Mouse (Mus musculus): ENCODE results near the gene Tecpr2. TPM values are rescaled to one million over a fixed set of nuclear protein-coding genes. Genes with fewer than 3 reads are reported as not detected.

The Tecpr2 gene
- polyA plus RNA-seq, 1 experiment: 6.1 TPM

DNA sequence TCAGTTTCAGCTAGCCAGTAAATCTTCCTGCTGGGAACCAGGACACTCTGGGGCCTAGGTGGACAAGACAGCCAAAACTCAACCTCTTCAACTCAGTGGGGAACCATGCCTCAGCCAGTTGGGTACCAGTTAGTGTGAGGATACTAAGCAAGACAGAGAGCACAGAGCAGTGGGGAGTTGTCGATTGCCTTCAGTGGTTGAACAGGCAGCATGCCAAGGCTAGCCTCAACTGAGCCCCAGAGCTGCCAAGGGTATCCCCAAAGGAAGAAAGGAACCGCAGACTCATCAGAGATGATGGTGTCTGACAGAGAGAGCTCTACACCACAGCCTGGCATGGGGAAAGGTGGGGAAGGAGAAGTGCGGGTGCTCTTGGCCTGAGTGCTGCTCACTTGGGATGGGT lies 51.8 kb downstream of the Tecpr2 start:
- Histone ChIP-seq H3K27ac (ENCODE audit: control insufficient read depth, insufficient read depth, low read depth, low read length, poor library complexity) (no peak overlapping the region), H3K4me1 (ENCODE audit: control insufficient read depth, insufficient read depth, low read length) (no peaks in the 10 kb centered on the region), H3K4me3 (replicated peaks; ENCODE audit: control insufficient read depth, low read depth, low read length) (no peak overlapping the region)
- TF ChIP-seq CTCF (IDR thresholded peaks at IDR 0.05; ENCODE audit: control insufficient read depth, insufficient read depth, low read length) (no peak), POLR2A (IDR thresholded peaks at IDR 0.05; ENCODE audit: borderline replicate concordance, control insufficient read depth, low read depth, low read length) (no peak)
- WGBS: 65% methylated on average over 3 of the region's 3 CpGs

DNA sequence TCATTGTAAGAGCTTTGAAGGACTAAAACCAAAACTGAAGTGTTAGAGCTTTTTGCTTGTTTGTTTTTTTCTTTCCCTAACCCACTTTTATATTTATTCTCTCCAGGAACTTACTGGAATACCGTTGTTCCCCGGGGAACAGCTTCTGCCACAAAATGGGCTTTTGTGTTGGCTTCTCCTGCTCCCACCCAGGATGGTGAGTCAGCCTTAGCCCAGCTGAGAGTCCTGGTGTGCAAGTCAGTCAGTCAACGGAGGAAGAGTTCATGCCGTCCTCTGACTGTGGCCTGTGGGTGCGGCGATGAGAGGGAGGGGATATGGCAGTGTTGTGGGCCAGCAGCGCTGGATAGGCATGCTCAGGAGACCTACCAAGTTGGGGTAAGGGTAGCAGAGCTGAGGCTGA lies 57.2 kb downstream of the Tecpr2 start:
- Histone ChIP-seq H3K4me1 (ENCODE audit: control insufficient read depth, insufficient read depth, low read length) (peaks cover 1% of the 10 kb centered on the region; the same call in 1 of the 2 replicates), H3K27ac (ENCODE audit: control insufficient read depth, insufficient read depth, low read depth, low read length, poor library complexity) (no peak overlapping the region), H3K4me3 (replicated peaks; ENCODE audit: control insufficient read depth, low read depth, low read length) (no peak overlapping the region)
- TF ChIP-seq CTCF (IDR thresholded peaks at IDR 0.05; ENCODE audit: control insufficient read depth, insufficient read depth, low read length) (no peak), POLR2A (IDR thresholded peaks at IDR 0.05; ENCODE audit: borderline replicate concordance, control insufficient read depth, low read depth, low read length) (no peak)
- 89% methylated on average over 7 of the region's 7 CpGs for WGBS

DNA sequence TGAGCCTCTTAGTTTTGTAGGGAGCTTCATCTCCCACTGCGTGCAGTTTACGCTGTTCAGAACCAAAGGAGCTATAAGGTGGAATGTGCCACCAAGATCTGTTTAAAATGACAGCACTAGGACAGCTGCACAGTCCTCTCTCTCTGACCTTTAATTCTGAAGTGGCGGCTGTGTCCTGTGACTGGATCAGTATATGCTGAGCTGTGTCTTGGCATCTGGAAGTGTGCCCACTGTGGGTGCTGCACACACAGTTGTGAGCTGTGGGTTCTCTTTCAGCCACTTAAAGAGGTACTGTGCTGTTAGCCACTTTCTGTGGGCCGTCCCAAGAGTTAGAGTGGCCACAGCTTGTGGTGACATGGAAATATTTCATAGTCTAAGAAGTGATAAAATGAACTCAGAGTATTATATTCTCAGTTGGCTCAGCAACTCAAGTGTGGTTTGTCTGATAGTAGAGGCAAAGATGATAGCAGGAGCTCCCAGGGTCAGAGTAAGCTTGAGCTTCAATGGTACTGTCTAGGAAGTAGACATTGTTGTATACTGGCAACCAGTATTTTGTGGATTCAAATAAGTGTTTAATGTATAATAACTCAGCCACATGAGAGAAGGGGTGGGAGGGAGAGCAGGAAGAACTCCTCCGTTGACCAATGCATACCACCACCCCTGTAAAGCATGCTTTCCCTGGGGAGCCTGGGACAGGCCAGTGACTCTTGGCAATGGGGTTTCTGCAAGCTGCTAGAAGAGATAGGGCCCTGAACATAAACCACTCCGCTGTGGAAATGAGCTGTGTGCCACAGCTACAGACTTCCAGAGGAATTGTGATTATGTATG lies 59.2 kb downstream of the Tecpr2 start:
- TF ChIP-seq POLR2A (IDR thresholded peaks at IDR 0.05; ENCODE audit: borderline replicate concordance, control insufficient read depth, low read depth, low read length): no peak
- no peak for TF ChIP-seq CTCF (IDR thresholded peaks at IDR 0.05; ENCODE audit: control insufficient read depth, insufficient read depth, low read length)
- 73% methylated on average over 6 of the region's 6 CpGs for whole genome bisulfite sequencing
- H3K27ac ChIP-seq (ENCODE audit: control insufficient read depth, insufficient read depth, low read depth, low read length, poor library complexity): 0 out of 2 replicates have a peak overlapping the region, but pooled peaks have one; percentile 5
- no peak overlapping the region for H3K4me3 ChIP-seq (replicated peaks; ENCODE audit: control insufficient read depth, low read depth, low read length)
- peaks cover 1% of the 10 kb centered on the region; the same call in 1 of the 2 replicates for H3K4me1 ChIP-seq (ENCODE audit: control insufficient read depth, insufficient read depth, low read length)

- TF ChIP-seq CTCF (IDR thresholded peaks at IDR 0.05; ENCODE audit: control insufficient read depth, insufficient read depth, low read length): no peak
- Histone ChIP-seq H3K4me3 (replicated peaks; ENCODE audit: control insufficient read depth, low read depth, low read length) (no peak overlapping the region), H3K4me1 (ENCODE audit: control insufficient read depth, insufficient read depth, low read length) (peaks cover 3% of the 10 kb centered on the region), H3K27ac (ENCODE audit: control insufficient read depth, insufficient read depth, low read depth, low read length, poor library complexity) (0 out of 2 replicates have a peak overlapping the region, but pooled peaks have one; percentile 4)
- WGBS: 75% methylated on average over 3 of the region's 3 CpGs
Measured at GRCm38 (mm10) chr12:110948910-110949201, 59.8 kb downstream of the Tecpr2 start.

- WGBS: 88% methylated on average over 1 of the region's 1 CpGs
- Histone ChIP-seq H3K27ac (ENCODE audit: control insufficient read depth, insufficient read depth, low read depth, low read length, poor library complexity) (no peak overlapping the region), H3K4me1 (ENCODE audit: control insufficient read depth, insufficient read depth, low read length) (peaks cover 3% of the 10 kb centered on the region), H3K4me3 (replicated peaks; ENCODE audit: control insufficient read depth, low read depth, low read length) (no peak overlapping the region)
- TF ChIP-seq POLR2A (IDR thresholded peaks at IDR 0.05; ENCODE audit: borderline replicate concordance, control insufficient read depth, low read depth, low read length) (no peak), CTCF (IDR thresholded peaks at IDR 0.05; ENCODE audit: control insufficient read depth, insufficient read depth, low read length) (no peak)
Measured at GRCm38 (mm10) chr12:110949410-110949809, 60.3 kb downstream of the Tecpr2 start.

- WGBS: 72% methylated on average over 4 of the region's 4 CpGs
- Histone ChIP-seq H3K27ac (ENCODE audit: control insufficient read depth, insufficient read depth, low read depth, low read length, poor library complexity) (no peak overlapping the region), H3K4me3 (replicated peaks; ENCODE audit: control insufficient read depth, low read depth, low read length) (no peak overlapping the region), H3K4me1 (ENCODE audit: control insufficient read depth, insufficient read depth, low read length) (peaks cover 3% of the 10 kb centered on the region)
- no peak for TF ChIP-seq CTCF (IDR thresholded peaks at IDR 0.05; ENCODE audit: control insufficient read depth, insufficient read depth, low read length)
- no peak for TF ChIP-seq POLR2A (IDR thresholded peaks at IDR 0.05; ENCODE audit: borderline replicate concordance, control insufficient read depth, low read depth, low read length)
Measured at GRCm38 (mm10) chr12:110950151-110950550, 61.1 kb downstream of the Tecpr2 start.

- no peak for TF ChIP-seq POLR2A (IDR thresholded peaks at IDR 0.05; ENCODE audit: borderline replicate concordance, control insufficient read depth, low read depth, low read length)
- no peak for TF ChIP-seq CTCF (IDR thresholded peaks at IDR 0.05; ENCODE audit: control insufficient read depth, insufficient read depth, low read length)
- Histone ChIP-seq H3K27ac (ENCODE audit: control insufficient read depth, insufficient read depth, low read depth, low read length, poor library complexity) (0 out of 2 replicates have a peak overlapping the region, but pooled peaks have one; percentile 14), H3K4me3 (replicated peaks; ENCODE audit: control insufficient read depth, low read depth, low read length) (no peak overlapping the region), H3K4me1 (ENCODE audit: control insufficient read depth, insufficient read depth, low read length) (peaks cover 3% of the 10 kb centered on the region)
- WGBS: 65% methylated on average over 7 of the region's 7 CpGs
Measured at GRCm38 (mm10) chr12:110951236-110951635, 62.2 kb downstream of the Tecpr2 start.

DNA sequence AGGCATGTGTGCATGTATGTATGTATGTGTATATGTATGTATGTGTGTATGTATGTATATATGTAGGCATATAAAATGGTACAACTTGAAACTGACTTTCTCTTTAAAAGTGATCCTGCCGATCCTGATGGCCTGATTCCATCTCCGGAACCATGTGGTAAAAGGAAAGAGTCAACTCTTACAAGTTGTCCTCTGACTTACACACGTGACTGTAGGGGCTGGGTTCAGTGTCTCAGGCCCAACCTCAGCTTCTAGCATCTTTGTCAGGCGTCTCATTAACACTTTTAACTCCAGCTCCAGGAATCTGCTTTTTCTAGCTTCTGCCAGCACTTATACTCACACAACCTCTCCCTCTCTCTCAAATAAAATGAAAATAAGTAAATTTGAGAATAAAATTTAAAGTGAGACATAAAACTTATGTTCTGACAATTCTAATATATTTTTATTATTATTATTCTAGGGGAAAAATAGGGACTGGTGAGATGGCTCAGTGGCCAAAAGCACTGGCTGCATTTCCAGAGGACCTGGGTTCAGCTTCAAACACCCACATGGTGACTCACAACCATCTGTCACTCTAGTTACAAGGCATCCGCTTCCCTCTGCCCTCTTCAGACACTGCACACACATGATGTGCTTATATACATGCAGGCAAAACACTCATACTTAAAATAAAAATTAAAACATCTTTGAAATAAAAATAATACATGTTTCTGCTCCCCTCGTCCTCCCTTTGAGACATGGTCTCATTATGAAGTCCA lies 63.7 kb downstream of the Tecpr2 start:
- TF ChIP-seq POLR2A (IDR thresholded peaks at IDR 0.05; ENCODE audit: borderline replicate concordance, control insufficient read depth, low read depth, low read length): no peak
- TF ChIP-seq CTCF (IDR thresholded peaks at IDR 0.05; ENCODE audit: control insufficient read depth, insufficient read depth, low read length): no peak
- no peak overlapping the region for H3K4me3 ChIP-seq (replicated peaks; ENCODE audit: control insufficient read depth, low read depth, low read length)
- H3K4me1 ChIP-seq (ENCODE audit: control insufficient read depth, insufficient read depth, low read length): peaks cover 4% of the 10 kb centered on the region
- H3K27ac ChIP-seq (ENCODE audit: control insufficient read depth, insufficient read depth, low read depth, low read length, poor library complexity): no peak overlapping the region
- WGBS: 90% methylated on average over 6 of the region's 6 CpGs
